Mouse (Mus musculus) kidney, adult 2 months (tissue): ENCODE results near the gene Cyp27a1. TPM values are rescaled to one million over a fixed set of nuclear protein-coding genes. Genes with fewer than 3 reads are reported as not detected.

ENCODE experiments used
- DNase-seq: peaks from one replicate; pipeline ENCODE4 v3.0.0; 2021
- H3K27ac ChIP-seq: fragments of 200-500 bp; 2 replicates; pipeline ENCODE4 v1.5.1; 2012; ENCODE audit warnings: low read depth, low read length, control low read depth, inconsistent platforms; ENCODE audit not compliant: insufficient read depth
- H3K27me3 ChIP-seq: fragments of 200-500 bp; replicated peaks from 2 replicates; pipeline ENCODE4 v1.6.1; 2012; ENCODE audit warnings: mild to moderate bottlenecking, moderate library complexity, low read length, inconsistent platforms; ENCODE audit not compliant: control insufficient read depth, insufficient read depth
- H3K36me3 ChIP-seq: fragments of 200-500 bp; 2 replicates; pipeline ENCODE4 v1.6.1; 2012; ENCODE audit warnings: mild to moderate bottlenecking, moderate library complexity, low read length, inconsistent platforms; ENCODE audit not compliant: control insufficient read depth, insufficient read depth
- H3K4me1 ChIP-seq: fragments of 200-500 bp; 2 replicates; pipeline ENCODE4 v1.6.1; 2011; ENCODE audit warnings: low read length; ENCODE audit not compliant: control insufficient read depth, insufficient read depth
- H3K4me3 ChIP-seq: fragments of 200-500 bp; 2 replicates; pipeline ENCODE4 v1.5.1; 2011; ENCODE audit warnings: mild to moderate bottlenecking, low read depth, low read length, control low read depth; ENCODE audit not compliant: insufficient read depth
- CTCF ChIP-seq: fragments of 200-500 bp; conservative IDR thresholded peaks from 2 replicates; pipeline ENCODE4 v1.5.1; 2011; ENCODE audit warnings: low read depth, mild to moderate bottlenecking, control low read depth, low read length, moderate library complexity, mixed read lengths; ENCODE audit not compliant: insufficient read depth, insufficient read length
- POLR2A ChIP-seq: fragments of 200-500 bp; IDR thresholded peaks from one replicate; pipeline ENCODE4 v1.6.1; 2011; ENCODE audit warnings: low read depth, low read length, control low read depth
- WGBS: fragments of 180-500 bp; shearing (Covaris S2); methylation state at CpG from one replicate; pipeline ENCODE4 v1.1.7; 2018; 5-methylcytosine and 5-hydroxymethylcytosine counted together
- polyA plus RNA-seq: library from polyadenylated mRNA; depleted of rRNA; stranded (reverse); fragments of >200 nt; gene quantifications from 2 replicates; pipeline ENCODE4 v1.2.3, GENCODE M21; 2012

The Cyp27a1 gene
- polyA plus RNA-seq, 1 experiment = 34.6 TPM

DNA sequence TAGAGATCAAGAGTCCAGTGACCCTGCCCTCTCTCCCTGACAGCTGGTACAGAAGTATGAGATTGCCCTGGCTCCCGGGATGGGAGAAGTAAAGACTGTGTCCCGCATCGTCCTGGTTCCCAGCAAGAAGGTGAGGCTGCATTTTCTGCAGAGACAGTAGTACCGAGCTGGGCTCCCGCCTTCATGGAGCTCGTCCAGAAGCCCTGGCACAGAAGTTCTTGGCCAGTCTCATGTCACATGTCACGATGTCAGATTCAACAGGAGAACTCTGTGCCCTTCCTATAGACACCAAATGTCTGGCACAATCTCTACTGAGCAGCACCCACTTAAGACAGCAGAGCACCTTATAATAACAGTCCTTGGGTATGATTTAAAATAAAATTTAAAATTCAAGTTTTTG, 24.1 kb downstream of the Cyp27a1 start:
- Histone ChIP-seq H3K27ac (no peak overlapping the region), H3K27me3 (no peaks in the 10 kb centered on the region), H3K36me3 (no peaks in the 10 kb centered on the region), H3K4me3 (no peak overlapping the region), H3K4me1 (no peaks in the 10 kb centered on the region)
- TF ChIP-seq POLR2A (no peak), CTCF (no peak)
- no peak for DNase-seq
- WGBS = 81% methylated on average over 7 of the region's 7 CpGs

DNA sequence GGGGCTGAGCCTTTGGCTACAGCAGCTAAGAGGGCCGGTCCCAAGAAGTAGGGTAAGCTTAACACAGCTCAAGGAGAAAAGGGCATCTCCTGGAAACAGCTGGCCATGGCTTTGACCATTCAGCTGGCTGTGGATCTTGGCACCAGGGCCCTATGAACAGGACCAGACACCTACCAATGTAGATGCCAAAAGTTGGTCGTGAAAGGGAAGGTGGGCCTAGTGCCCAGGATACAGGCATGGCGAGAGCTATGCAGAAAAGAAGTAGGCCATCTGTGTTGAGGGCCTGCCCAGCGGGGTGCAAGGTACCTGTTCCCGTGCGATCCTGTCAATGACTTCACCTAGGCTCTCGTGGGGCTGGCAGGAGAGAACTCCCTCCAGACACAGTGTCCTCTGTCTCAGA, 27.5 kb downstream of the Cyp27a1 start:
- DNase-seq = no peak
- no peaks in the 10 kb centered on the region for H3K36me3 ChIP-seq
- H3K27me3 ChIP-seq = no peaks in the 10 kb centered on the region
- no peak overlapping the region for H3K27ac ChIP-seq
- H3K4me1 ChIP-seq = no peaks in the 10 kb centered on the region
- H3K4me3 ChIP-seq = no peak overlapping the region
- WGBS = 84% methylated on average over 7 of the region's 7 CpGs
- TF ChIP-seq POLR2A = no peak
- no peak for TF ChIP-seq CTCF

DNA sequence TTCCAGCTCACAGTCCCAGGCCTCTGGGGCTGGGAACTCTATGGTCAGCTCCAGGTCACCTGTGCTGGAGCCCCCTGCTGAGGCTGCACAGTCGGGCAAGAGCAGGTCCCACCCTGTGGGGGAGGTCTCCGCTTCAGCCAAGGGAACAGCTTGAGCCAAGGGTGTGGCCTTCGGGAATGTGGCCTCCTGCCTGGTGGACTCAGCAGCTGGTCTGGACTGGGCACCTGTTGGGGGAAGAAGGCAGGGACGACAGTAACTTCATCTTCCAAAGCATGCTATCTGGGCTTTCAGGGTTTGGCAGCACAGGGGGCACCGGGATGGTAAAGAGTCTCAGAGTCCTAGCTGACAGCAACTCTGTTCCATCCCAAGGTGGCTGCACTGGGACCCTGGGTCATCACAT, 34.0 kb downstream of the Cyp27a1 start:
- WGBS = 60% methylated on average over 5 of the region's 5 CpGs
- Histone ChIP-seq H3K4me1 (peaks cover 23% of the 10 kb centered on the region), H3K36me3 (no peaks in the 10 kb centered on the region), H3K27ac (no peak overlapping the region), H3K4me3 (no peak overlapping the region), H3K27me3 (no peaks in the 10 kb centered on the region)
- DNase-seq = no peak
- no peak for TF ChIP-seq CTCF
- TF ChIP-seq POLR2A = no peak

DNA sequence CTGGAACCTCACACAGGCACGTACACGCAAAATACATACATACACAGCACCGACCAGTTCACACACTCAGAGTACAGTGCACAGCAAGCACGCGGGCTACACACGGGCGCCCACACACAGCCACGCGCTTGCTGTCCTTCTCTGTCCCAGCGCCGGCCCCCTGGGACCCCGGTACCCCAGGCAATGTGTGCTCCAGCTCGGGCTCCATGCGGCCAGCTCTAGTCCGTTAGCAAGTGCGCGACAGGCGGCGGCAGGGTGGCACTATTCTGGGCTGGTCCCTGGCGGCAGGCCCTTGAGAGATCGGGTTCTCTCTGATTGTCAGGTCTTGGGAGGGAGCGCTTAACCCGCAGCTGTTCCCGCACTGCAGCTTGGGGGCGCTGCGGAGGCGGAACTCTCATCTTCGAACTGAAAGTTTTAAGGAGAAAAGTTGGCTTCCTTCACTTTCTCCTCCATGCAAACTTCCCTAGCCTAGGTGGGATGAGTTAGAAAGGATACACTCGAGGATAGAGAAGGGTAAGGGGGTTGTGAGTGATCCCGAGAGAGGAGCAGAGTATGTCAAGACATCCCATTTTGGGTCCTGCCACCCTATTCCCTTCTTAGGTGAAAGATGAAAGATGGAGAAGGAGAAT, 35.4 kb downstream of the Cyp27a1 start, which contains the start of gene Prkag3:
Prkag3 (minus strand) TSS at position 579 of the 629 bp plus-strand sequence.
- 12% methylated on average over 30 of the region's 30 CpGs for WGBS
- H3K36me3 ChIP-seq = no peaks in the 10 kb centered on the region
- peak within 1 kb of the TSS; percentile 33 for H3K4me3 ChIP-seq
- peak; percentile 73 for DNase-seq
- no peaks in the 10 kb centered on the region for H3K27me3 ChIP-seq
- peaks cover 23% of the 10 kb centered on the region for H3K4me1 ChIP-seq
- peak within 1 kb of the TSS; percentile 97 for H3K27ac ChIP-seq
- peak; percentile 67 for TF ChIP-seq CTCF
- TF ChIP-seq POLR2A = no peak

DNA sequence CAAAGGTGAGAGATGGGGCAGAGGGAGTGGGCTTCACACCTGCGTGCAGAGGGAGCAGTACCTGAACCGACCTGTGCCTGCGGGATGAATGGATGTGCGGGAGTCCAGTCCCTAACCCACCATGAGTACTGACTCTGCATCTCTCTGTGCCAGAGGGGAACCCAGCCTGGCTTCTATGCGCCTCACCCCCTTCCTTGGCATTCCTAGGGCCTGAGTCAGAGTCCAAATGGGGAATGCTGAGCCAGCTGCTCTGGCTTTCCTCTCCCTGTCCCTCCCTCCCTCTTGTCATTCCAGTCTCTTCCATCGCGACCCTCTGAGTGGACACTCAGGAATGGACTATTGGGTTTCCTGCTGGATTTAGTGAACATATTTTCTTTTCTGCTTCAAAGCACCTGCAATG, 35.9 kb downstream of the Cyp27a1 start:
- Histone ChIP-seq H3K27me3 (no peaks in the 10 kb centered on the region), H3K4me3 (peak overlapping the region; percentile 23; the same call in 1 of the 2 replicates)
- WGBS = 22% methylated on average over 7 of the region's 7 CpGs

DNA sequence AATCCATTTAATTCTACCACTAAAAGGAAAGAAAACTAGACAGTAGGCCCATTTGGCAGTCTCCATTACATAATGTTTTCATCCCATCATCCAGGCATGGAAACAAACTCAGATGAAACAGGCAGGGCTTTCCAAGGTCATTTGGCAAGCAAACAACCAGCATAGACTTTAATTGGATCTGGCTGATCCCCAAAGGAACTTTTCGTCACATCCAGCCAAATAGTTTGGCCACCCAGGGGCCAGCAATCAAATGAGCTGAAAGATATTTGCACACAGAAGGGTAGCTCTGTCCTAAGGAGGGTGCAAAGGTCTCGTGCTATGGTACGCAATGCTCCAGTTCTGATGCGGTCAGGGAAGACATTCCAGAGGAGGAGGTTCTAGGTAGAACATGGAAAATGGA, 37.3 kb downstream of the Cyp27a1 start:
- peak; percentile 96 for DNase-seq
- 32% methylated on average over 4 of the region's 4 CpGs for WGBS
- H3K27ac ChIP-seq = peak overlapping the region; percentile 97

More for the DNA sequence above, 35.9 kb downstream of the Cyp27a1 start:
- DNase-seq = peak; percentile 88
- TF ChIP-seq POLR2A = peak; percentile 17
- no peak for TF ChIP-seq CTCF
- H3K4me1 ChIP-seq = peaks cover 28% of the 10 kb centered on the region
- no peaks in the 10 kb centered on the region for H3K36me3 ChIP-seq
- H3K27ac ChIP-seq = peak overlapping the region; percentile 97

DNA sequence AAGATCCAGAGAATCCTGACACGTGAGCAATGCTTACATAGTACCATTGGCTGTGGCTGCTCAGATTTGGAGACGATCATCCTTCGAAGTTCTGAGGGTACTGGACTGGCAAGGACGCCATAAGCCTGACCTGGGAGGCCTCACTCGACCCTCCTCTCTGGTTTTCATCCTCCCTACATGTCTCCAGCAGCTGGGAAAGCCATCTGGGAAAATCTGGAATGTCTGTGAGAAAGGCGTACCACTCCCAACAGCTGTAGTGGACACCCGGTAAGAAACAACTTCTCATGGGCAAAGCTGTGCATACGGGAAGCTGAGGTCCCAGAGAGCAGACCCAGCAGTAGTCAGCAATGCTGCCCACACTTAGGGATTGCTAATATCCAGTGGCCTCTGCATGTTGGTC, 38.8 kb downstream of the Cyp27a1 start:
- H3K4me1 ChIP-seq = peaks cover 34% of the 10 kb centered on the region
- no peaks in the 10 kb centered on the region for H3K27me3 ChIP-seq
- TF ChIP-seq POLR2A = no peak
- TF ChIP-seq CTCF = no peak
- H3K36me3 ChIP-seq = no peaks in the 10 kb centered on the region
- DNase-seq = no peak
- H3K4me3 ChIP-seq = no peak overlapping the region
- 86% methylated on average over 8 of the region's 8 CpGs for WGBS
- no peak overlapping the region for H3K27ac ChIP-seq

More for the DNA sequence above, 37.3 kb downstream of the Cyp27a1 start:
- H3K4me1 ChIP-seq = peaks cover 34% of the 10 kb centered on the region
- H3K27me3 ChIP-seq = no peaks in the 10 kb centered on the region
- no peaks in the 10 kb centered on the region for H3K36me3 ChIP-seq
- TF ChIP-seq POLR2A (no peak), CTCF (0 out of 2 replicates have a peak, but pooled peaks have one; percentile 4)
- no peak overlapping the region for H3K4me3 ChIP-seq
